Mouse (Mus musculus) cerebellum, adult 18-20 months (tissue): ENCODE measurements around the gene Gclm.
"Not testable (repeated sequence)": the region's sequence is repeated elsewhere in the genome, so short reads cannot be mapped to it uniquely, and the experiment has no call there.

Experiments
- DNase-seq, 2 experiments: peaks; one replicate each; pipeline ENCODE4 v3.0.0; 2021

Gene Gclm

DNA sequence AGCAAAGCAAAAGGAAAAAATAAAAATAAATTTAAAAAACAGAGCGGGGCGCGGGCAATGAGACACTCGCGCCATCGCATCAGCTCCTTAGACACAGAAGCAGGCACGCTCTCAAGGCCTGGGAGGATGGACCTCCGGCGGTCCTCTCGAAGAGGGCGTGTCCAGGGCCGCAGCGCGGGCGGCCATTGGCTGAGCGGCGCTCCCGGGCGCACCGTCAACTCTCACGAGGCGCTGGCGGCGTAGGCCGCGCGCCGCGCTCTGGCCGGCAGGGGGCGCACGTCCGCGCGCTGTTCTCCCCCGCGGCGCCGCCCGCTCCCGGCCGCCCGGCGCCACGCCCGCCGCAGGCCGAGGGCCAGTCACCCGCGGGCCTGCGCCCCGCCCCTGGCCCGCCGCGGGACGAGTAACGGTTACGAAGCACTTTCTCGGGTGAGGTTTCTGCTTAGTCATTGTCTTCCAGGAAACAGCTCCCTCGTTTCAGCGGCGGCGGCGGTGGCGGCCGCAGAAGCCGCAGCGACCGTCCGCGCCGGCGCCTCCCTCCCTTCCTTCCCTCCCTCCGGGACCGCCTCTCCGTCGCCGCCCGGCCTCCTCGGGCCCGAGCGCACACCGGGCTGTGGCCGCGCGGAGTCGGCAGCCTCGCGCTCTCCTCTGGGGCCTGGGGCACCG, at the start of gene Gclm:
Gclm (plus strand) TSS at position 343 of the 663 bp plus-strand sequence.
- DNase-seq: peak; percentile 95 to 97

DNA sequence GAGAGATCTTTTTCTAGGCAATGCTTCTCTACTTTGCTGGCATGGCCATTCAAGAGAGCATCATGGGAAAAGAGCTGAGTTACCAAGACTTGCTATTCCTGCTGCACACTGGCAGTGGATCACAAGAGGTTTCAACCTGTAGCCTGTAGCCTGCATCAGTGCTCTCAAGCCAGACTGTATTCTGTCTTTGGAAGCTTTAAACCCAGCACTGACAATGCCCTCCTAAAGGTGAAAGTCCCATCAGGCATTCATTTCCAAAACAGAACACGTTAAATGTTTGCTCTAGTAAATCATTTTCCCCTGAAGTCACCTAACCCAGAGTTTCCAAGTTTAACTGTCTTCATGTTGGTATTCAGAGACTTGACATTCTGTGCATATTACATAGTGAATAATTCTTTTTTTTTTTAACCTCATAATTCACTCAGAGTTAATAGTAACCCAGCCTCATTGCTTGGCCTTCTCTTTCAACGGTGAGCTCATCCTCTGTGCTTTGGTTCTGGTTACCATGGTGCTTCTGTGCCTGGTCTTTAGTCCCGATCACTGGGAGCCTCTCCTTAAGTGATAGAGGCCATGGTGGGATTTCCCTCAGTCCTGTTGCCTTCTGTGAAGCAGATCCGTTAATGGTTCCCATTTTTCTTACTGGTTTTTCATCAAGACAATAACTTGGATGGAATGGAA, 48.6 kb upstream of the Gclm start:
- no peak for DNase-seq

DNA sequence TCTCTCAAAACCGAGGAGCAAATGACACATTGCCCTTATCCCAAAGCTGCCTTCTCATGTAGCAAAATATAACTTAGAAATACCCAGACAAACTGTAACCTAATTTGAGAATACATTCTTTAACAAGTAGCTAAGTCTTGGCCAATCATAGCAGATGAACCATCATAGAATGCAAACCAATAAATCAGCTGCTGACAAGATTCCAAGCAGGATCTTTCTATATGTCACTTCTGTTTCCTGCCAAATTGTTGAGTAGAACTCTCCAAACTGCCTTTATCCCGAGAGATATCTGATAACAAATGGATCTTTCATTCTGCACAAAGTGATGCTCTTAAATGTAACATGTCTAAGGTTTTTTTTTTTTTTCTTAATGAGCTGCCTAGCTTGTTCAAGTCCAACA, 46.8 kb upstream of the Gclm start:
- DNase-seq: no peak

DNA sequence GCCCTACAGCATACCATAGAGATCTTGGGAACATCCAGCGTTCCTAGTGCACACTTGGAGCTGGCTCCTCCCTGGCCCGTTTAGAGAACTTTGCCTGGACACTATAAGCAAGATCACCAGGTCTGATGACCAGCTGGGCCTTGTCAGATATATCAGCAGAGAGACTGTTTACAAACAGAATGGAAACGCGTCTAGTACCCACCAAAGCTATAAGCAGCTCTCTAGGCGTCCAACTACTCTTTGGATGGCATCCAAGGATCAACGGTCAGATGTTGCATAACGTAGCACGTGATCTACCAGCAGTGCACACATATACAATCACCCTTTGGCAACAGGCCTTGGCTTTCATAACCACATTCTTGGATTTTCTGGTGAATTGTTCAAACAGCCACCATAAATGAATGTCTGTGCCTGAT, 46.4 kb upstream of the Gclm start:
- peak in 1 of 2 experiments; percentile 45 for DNase-seq

DNA sequence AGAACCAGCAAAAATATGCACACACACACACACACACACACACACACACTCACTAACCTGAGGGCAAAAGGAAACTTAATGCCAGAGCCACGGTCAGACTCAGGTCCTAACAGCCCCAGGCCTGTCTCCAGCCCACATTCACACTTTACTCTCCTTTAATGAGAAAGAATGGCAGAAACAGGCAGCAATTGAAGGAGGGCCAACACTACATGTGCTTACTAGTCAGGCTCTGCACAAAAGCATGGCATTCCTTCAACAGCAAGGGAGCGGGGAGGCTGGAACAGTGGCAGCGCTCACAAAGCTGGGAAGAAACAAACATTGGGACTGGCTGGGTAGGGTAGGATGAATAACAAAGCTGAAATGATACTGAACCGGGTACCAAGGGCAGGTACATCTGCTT, 45.8 kb upstream of the Gclm start:
- no peak for DNase-seq

DNA sequence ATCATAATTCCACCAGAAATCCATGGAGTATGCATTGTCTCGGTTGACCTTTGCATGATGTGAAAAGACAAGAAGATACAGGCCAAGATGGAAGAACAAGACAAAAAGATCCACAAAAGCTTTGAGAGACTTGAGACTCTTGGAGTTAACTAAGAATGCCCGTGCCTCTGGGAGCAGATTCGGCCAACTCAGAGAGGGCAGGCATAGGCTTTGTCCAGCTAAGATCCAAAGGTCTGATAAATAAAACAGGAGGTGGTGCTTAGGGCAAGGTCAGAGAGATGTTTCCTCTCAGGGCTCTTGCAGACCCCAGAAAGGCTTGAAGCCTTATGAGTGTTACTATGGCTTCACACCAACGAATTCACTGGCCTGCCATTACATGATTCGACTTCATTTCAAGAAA, 45.3 kb upstream of the Gclm start:
- DNase-seq: no peak

DNA sequence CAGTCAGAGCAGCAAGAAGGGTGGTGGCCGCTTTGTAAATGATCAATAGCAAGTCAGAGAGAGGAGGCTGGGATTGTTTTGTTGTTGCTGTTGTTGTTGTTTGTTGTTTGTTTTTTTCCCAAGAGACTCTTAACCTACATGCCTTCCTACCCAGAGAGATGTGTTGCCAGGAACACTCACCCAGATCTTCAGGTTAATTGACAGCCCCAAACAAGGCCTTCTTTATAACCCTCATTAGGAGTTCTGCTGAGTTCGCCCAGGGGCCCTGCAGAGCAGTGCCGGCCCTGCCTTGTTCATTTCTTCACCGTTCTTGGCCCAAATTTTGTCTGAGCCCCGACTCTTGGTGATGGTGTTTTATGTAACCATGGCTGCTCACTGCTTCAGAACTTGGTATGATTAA, 44.9 kb upstream of the Gclm start:
- no peak for DNase-seq

DNA sequence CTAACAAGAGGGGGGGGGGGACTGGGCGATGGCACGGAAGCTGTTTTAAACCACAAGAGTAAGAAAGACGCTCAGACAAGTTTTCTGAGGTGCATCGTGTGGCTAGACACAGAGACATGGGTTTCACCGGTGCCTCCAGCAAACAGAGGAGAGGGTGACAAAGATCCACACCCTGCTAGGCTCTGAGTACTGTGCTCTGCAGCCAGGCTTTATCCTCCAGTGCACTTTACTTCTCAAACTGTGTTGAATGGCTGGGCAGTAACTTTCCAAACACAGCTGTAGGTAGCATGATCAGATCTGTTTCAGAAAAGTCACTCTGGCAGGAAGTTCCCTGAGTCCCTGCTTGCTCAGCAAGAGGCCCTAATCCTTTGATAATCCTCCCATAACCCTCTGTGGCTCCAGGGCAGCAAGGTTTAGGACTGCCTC, 43.0 kb upstream of the Gclm start:
- no peak for DNase-seq

DNA sequence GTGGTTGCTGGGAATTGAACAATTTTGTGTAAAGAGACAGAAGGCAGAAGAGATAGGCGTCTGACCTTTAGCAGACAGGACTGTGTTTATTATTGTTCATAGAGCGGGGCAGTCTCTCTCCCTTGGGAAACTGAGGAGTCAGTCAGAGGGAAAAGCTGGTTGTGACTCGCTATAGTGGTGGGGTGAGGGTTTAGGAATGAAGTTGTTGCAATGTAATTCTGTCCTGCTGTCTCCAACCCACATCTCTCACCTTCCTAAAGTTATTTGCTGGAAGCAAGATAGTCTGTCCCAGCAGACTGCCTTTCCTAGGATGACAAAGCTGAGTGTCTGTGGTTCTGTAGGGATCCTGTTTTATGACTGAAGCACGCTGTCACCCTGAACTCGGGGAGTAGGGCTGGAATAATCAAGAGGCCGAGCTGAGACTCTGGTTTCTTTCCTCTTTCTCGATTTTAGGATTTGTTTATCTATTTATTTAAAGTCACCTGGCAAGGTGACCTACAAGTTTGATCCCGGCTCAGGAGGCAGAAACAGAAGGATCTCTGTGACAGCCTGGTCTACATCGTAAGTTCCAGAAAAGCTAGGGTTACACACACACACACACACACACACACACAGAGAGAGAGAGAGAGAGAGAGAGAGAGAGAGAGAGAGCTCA, 41.6 kb upstream of the Gclm start:
- no peak for DNase-seq

DNA sequence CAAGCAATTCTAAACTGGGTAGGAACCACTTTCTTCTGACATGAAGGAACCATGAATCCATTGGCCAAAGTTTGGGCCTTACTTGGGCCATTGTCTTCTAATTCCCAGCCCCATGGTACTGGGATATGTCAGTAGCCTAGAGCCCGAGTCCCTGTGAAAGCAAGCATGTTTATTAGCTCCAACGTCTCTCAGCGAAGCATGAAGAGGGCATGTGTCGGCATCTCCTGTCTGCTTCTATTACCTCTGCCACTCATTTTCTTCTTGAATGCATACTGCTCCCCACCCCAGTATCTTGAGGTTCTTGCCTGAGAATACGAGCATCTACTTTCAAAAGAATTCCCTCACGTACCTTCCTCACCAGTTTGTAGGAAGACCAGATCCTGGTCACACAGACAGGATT, 39.6 kb upstream of the Gclm start:
- DNase-seq: peak in 1 of 2 experiments; percentile 29

DNA sequence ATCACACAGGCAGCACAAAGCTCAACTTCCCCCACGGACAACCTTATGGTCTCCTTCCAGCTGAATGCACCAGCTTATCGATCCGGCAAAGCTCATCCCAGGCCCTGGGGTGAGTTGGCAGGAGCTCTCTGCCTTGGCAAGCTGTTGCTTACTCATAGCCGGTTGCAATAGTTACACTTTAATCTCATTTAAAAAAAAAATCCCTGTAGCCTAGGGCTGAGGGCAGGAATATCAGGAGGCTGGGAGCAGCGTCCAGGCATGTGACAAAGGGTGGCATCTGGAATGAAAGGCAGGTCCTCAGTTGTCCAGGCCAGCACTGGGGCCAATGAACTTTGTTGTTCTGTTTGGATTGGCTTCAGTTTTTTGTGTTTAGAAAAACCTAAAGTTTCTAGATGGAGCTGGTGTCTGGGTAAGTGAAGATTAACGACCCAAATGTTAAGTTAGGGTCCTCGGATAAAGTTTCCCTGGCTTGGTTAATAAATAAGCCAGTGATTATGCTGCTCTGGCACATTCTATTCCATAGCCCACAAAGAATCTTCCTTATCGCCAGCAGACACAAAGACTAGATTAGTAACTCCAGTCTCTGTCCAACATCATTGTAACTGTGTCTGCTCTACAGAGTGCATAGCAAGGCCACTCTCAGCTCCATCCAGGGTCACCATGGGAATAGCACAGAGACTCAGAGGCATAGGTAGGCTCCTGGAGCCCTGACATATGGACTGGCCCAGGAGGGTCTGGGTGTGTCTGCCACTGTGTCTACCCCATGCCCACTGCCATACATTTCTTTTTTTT, 38.9 kb upstream of the Gclm start:
- peak; percentile 91 to 95 for DNase-seq

DNA sequence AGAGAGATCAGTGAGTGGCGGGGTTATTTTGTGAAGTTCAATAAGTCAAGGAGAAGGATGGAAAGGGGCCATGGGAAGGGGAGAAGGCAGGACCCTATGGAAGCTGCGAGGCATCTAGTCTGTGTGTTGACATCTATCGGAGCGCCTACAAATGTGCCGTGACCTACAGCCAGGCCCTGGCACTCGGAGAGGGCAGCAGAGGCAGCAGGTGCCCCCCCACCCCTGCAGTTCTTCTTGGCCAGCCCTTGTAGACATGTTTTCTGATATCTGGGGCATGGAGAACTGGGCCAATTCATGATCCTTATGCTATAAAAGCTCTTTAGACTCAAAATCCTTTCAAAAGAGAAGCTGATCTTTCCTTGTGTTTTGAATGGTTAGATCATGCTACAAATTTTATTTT, 37.6 kb upstream of the Gclm start:
- DNase-seq: peak; percentile 74 to 81

DNA sequence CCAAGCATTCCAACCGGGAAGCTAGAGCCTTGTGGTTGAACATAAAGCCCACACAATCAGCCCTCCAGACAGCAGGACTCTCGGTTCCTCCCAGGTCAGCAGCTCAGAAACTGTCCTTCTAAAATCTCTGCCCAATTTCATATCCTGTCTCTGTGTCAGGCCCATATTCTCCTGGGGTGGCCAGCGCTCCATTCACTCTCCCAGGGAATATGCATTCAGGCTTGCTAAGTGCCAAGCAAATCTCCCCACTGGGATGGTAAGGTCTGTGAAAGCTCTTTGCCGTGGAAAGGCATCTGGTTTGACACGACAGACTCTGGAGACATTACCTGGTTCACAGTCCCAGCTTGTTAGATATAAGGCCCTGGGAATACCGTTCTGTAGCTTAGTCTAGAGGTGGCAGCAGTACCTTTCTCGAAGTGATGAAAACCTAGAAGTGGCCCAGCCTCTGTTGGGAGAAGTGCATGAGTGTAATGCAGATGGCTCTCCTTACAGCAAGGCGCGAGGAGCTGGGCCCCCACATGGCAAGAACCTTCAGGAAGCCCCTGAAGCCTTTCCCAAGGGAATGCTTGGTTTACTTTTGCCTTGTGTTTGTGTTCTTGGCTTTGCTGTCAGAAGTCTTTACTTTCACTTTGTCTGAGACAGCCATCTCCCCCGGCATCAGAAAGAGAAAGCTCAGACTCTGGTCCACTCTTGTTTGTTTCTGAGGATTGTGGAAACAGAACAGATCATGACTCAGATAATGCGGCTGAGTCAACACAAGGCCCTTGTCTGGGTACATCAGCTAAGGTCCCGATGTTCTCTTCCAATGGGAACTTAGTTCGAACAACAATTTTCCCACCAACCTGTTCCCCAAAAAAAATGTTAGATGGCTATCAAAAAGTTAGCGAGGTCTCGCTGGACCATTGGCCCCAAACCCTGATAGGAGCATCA, 36.8 kb upstream of the Gclm start:
- peak; percentile 18 to 43 for DNase-seq

DNA sequence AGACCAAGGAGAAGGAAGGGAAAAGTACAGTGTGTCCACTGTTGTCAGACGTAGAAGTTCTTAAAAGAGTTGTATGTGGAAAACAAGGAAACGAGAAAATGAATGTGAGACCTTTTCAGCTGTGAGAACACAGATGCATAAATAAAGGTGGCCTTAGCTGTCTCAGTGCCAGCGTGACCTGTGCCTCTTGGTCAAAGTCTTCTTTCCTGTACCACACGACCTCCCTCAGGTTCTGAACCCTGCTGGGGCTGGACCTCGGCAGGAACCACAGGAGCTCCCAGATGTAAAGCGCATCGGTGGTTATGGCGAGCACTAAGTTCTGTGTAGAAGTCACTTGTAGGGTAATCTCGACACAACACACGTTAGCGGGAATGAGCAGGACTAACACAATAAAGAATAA, 35.8 kb upstream of the Gclm start:
- no peak for DNase-seq

DNA sequence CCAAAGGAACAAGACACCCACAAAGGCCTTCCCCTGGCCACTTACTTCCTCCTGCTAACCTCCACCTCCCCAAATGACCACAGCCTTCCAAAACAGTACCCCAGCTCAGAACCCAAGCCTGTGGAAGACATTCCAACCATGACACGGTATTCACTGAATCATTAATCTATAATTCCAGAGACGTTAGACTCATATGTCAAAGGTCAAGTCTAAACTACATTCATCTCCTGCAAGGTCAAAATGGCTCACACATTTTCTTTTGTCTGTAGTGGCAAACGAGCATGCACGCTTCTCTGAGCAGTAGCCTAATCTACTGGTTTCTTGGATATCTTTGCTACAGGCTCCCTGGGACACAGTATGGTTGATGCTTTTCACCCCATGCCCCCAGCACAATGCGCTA, 34.9 kb upstream of the Gclm start:
- DNase-seq: no peak

DNA sequence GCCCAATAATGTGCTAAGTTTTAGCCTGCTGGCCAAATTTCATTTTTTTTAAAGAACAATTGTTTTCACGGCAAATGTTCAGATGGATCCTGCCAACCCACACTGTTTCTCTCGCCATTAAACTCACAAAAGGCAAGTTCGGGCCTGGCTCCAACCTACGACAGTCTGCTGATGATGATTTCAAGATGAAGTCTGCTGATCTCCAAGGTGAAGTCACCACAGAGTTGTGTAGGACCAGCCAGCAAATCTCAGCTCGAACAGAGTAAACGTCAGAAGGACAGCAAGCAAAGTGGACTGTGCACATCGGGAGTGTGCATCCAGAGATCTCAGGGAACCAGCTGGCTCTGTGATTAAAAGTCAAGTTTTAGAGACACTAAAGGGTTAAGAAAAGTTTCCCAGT, 34.5 kb upstream of the Gclm start:
- DNase-seq: no peak

DNA sequence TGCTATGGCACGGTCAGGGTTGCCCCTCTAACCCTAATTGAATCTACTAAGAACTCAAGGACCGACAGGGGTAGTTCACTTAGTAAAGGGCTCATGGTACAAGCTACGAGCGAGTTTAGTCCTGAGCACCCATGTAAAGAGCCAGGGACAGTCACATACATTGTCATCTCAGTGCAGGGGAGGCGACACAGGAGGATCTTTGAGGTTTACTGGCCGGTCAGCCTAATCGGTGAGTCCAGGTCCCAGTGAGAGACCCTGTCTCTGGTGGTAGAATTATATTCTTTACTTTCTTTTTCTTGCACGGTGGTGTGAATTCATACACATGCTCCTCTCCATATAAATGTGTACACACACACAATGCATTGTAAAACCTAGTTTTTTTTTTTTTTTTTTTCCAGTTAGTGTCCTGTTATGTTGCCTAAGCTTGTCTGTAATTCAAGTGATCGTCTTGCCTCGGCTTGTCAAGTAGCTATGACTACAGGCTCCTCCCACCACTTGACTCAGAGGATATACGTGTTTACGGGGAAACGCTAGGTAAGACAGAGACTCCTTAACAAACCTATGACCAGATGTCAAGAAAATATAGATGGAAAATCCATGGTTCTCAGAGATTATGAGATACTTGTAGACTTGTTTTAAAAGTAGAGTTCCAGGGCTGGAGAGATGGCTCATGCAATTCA, 33.8 kb upstream of the Gclm start:
- no peak for DNase-seq

DNA sequence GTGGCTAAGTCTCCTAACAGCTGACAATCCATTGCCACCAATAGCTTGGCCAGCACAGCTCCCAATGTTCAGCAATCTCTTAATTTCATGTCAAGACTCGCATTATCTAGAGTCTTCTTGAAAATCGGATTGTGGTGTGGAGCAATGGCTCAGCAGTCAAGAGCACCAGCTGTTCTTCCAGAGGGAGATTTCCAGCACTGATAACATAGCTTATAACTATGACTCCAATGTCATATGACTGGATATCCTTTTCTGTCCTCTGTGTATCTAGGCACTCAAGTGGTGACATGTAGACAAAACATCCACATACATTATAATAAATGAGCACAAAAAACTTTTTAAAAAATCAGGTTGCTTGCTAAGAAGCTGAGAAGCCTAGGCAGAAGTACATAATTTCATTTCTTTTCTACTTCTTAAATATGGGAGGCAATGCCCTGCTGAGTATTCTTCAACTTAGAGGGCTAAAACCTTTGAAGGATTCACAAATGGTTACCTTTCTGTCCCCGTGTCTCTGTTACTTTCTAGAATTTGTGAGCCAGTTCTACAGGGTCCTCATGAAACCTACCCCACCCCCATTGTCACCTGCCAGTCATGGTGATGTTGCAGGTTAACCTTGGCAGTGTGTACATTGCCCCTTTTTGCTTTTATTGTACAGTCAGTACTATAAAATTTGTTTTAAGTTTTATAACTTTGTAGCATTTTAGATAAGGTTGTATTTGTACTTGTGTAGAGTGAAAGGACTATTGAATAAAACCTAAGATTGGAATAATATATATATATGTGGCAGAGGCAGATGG, 23.9 kb upstream of the Gclm start:
- no peak for DNase-seq

DNA sequence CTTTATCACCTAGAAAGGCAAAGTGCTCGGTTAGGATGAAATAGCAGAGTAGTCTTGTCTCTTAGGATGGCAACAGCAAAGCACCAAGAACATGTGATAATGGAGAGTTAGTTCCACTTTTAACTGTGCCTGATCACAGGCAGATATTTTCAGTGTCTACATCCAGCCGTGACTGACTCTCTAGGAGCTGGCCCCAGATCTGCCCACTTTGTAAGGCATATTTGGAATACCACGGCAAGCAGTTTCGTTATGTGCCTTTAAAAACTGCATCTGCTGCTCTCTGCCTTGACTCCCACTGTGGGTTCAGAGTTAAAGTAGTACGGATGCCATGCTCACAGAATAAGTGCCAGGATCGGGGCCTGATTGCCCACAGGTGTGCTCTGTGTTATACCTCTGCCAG, 18.4 kb upstream of the Gclm start:
- not testable (repeated sequence) for DNase-seq

DNA sequence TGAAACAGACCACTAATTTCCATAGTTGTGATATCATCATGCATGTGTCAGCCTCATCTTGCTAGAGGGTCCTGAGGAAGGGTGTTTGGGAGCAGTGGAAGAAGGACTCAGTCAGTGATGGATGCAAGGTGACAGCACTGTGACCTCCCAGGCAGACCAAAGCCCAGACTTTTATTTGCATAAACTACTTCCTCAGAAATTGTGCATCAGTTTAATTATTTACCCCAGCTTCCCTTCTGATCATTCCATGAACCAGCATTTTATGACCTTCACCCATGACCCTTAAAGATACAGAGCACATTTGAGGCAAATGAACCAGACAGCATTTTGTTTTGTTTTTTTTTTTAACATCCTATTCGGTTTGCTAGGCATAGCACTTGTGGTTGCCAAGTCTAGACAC, 9.6 kb upstream of the Gclm start:
- no peak for DNase-seq

DNA sequence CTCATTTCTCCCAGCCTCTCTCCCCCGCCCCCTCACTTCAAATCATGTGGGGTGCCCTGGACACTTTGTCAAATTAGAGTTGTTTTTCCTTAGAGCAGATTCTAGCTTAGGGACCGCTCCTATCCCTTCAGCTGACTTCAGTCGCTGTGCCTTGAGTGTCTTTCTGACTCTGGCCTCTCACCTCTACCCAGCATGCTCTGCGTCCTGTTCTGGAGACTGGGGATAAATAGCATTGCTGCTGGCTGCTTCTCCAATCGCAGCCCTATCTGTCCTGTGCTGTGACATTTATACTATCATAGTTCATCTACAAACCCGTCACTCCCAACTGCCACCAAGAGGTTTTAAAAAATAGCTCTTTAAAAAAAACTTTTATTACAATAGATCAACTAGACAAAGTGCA, 2.5 kb upstream of the Gclm start:
- no peak for DNase-seq
